ENCODE assay signal across 26 mouse cellular contexts in the genomic region with DNA sequence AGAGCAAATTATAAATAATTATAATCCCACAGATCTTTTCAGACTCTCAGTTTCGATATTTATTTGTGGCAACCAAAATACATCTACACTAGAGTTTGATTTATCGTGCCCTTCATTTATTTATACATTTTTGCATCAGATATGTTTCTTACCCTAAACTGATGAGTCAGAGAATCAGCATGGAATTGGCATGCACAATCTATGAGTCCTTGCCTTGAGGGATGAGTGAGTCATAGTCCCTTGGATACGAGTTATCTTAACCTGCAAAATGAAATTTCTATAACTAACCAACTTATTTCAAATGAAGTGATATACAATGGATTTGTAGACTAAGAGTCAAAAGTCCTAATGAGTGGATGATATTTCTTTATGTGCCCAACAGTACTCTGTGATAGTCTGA.
"Had no signal": no experiment of that assay in that cellular context is flagged by ENCODE, and none has a peak within 500 bp of the region (broad histone marks: within the 10 kb centered on the region; RNA-seq: fewer than 3 reads in every experiment).

No protein-coding gene starts in this region.

- H3K27me3 ChIP-seq: heart, embryonic 13.5 days; heart, embryonic 15.5 days; kidney, embryonic 15.5 days; limb, embryonic 13.5 days; limb, embryonic 15.5 days; liver, embryonic 13.5 days; liver, embryonic 15.5 days had no signal

- H3K4me1 ChIP-seq: heart, embryonic 13.5 days; heart, embryonic 15.5 days; kidney, embryonic 15.5 days; limb, embryonic 13.5 days; limb, embryonic 15.5 days; liver, embryonic 13.5 days; liver, embryonic 15.5 days had no signal

- H3K4me2 ChIP-seq: heart, embryonic 11.5 days; heart, embryonic 13.5 days; heart, embryonic 15.5 days; hindbrain, embryonic 14.5 days; kidney, embryonic 15.5 days; limb, embryonic 13.5 days; limb, embryonic 15.5 days; liver, embryonic 13.5 days; liver, embryonic 15.5 days had no signal

- H3K4me3 ChIP-seq: heart, adult 2 months; heart, embryonic 13.5 days; heart, embryonic 15.5 days; kidney, embryonic 15.5 days; limb, embryonic 13.5 days; limb, embryonic 15.5 days; liver, embryonic 13.5 days; liver, embryonic 15.5 days had no signal

- H3K9ac ChIP-seq: heart, embryonic 13.5 days; heart, embryonic 15.5 days; hindbrain, embryonic 14.5 days; kidney, embryonic 15.5 days; limb, embryonic 13.5 days; limb, embryonic 15.5 days; liver, embryonic 13.5 days; liver, embryonic 15.5 days had no signal

- DNase-seq: gastrocnemius, postnatal 14 days; gastrocnemius, postnatal 36 days; heart, adult 11 months; heart, adult 2 months; heart, postnatal 14 days; heart, postnatal 36 days; kidney, adult 11 months; kidney, adult 2 months; kidney, adult 9 months; kidney, postnatal 14 days; kidney, postnatal 36 days; layer of hippocampus, adult 9-11 months; layer of hippocampus, postnatal 36 days; left cerebral cortex, postnatal 4 days; liver, embryonic 13.5 days had no signal

- H3K9me3 ChIP-seq: heart, embryonic 13.5 days; heart, embryonic 15.5 days; kidney, embryonic 15.5 days; limb, embryonic 13.5 days; limb, embryonic 15.5 days; liver, embryonic 13.5 days; liver, embryonic 15.5 days had no signal

- H3K27ac ChIP-seq: heart, adult 2 months; heart, embryonic 13.5 days; heart, embryonic 15.5 days; hindbrain, embryonic 14.5 days; hindbrain, postnatal 0 days; kidney, embryonic 15.5 days; kidney, postnatal 0 days; limb, embryonic 13.5 days; limb, embryonic 15.5 days; liver, embryonic 13.5 days; liver, embryonic 15.5 days had no signal

- H3K36me3 ChIP-seq: heart, embryonic 13.5 days; heart, embryonic 15.5 days; kidney, embryonic 15.5 days; limb, embryonic 13.5 days; limb, embryonic 15.5 days; liver, embryonic 13.5 days; liver, embryonic 15.5 days had no signal

- ATAC-seq: hindbrain, postnatal 0 days; intestine, embryonic 16.5 days had no signal
